Mouse (Mus musculus) limb, embryonic 12.5 days (tissue): ENCODE data around the gene Rbpjl. TPM values are rescaled to one million over a fixed set of nuclear protein-coding genes. Genes with fewer than 3 reads are reported as not detected.
A peak's percentile ranks its signal among the peaks of the same experiment; 100 is the strongest.

ENCODE experiments used
- ATAC-seq: fragments of 200-750 bp; cut with Nextera tagmentation; 2 replicates; pipeline ENCODE4 v1.8.0; 2017; ENCODE audit warnings: low read depth, moderate TSS enrichment; ENCODE audit not compliant: insufficient number of reproducible peaks, insufficient read depth, low FRiP score, low TSS enrichment
- H3K27ac ChIP-seq: fragments of 300-500 bp; sonication (generic); 2 replicates; pipeline ENCODE4 v1.5.1; 2016; ENCODE audit warnings: mild to moderate bottlenecking, moderate library complexity
- H3K27me3 ChIP-seq: fragments of 300-500 bp; sonication (generic); 2 replicates; pipeline ENCODE4 v1.6.1; 2016; ENCODE audit warnings: mild to moderate bottlenecking, moderate library complexity
- H3K36me3 ChIP-seq: fragments of 300-500 bp; sonication (generic); 2 replicates; pipeline ENCODE4 v1.6.1; 2016; ENCODE audit warnings: mild to moderate bottlenecking, moderate library complexity
- H3K4me1 ChIP-seq: fragments of 300-500 bp; sonication (generic); replicated peaks from 2 replicates; pipeline ENCODE4 v1.6.1; 2016
- H3K4me2 ChIP-seq: fragments of 300-500 bp; sonication (generic); 2 replicates; pipeline ENCODE4 v1.6.1; 2016; ENCODE audit warnings: mild to moderate bottlenecking, moderate library complexity
- H3K4me3 ChIP-seq: fragments of 300-500 bp; sonication (generic); replicated peaks from 2 replicates; pipeline ENCODE4 v1.5.1; 2016; ENCODE audit warnings: mild to moderate bottlenecking
- H3K9ac ChIP-seq: fragments of 300-500 bp; sonication (generic); replicated peaks from 2 replicates; pipeline ENCODE4 v1.6.1; 2016; ENCODE audit warnings: mild to moderate bottlenecking, moderate library complexity
- H3K9me3 ChIP-seq: fragments of 300-500 bp; sonication (generic); 2 replicates; pipeline ENCODE4 v1.6.1; 2016; ENCODE audit warnings: mild to moderate bottlenecking, moderate library complexity
- WGBS: fragments of 180-500 bp; shearing (Covaris S2); methylation state at CpG from one replicate; pipeline ENCODE4 v1.1.7; 2016; 5-methylcytosine and 5-hydroxymethylcytosine counted together
- polyA plus RNA-seq: library from polyadenylated mRNA; unstranded; fragments of >200 nt; fragmentation: Nextera tagmentation; extraction: Ambion mirVana; gene quantifications from 2 replicates; pipeline ENCODE4 v1.2.1, GENCODE M21; 2016

Gene Rbpjl
- 0.40 and 0.55 TPM in 2 replicates for polyA plus RNA-seq

- peak within 1 kb of the TSS; percentile 72 for H3K4me2 ChIP-seq
- H3K4me1 ChIP-seq = peaks cover 39% of the 10 kb centered on the region
- H3K27ac ChIP-seq = peak within 1 kb of the TSS; percentile 70
- H3K36me3 ChIP-seq = peaks cover 3% of the 10 kb centered on the region; the same call in 1 of the 2 replicates
- peak within 1 kb of the TSS; percentile 46 for H3K4me3 ChIP-seq
- 4% methylated on average over 17 of the region's 17 CpGs for WGBS
- peaks cover 91% of the 10 kb centered on the region for H3K27me3 ChIP-seq
- H3K9me3 ChIP-seq = peaks cover 8% of the 10 kb centered on the region; the same call in 1 of the 2 replicates
- peak within 1 kb of the TSS; percentile 57 for H3K9ac ChIP-seq
- 0 out of 2 replicates have a peak, but pooled peaks have one; percentile 18 for ATAC-seq
These were observed at the start of gene Rbpjl for GRCm38 (mm10) chr2:164402906-164403305. TSS of gene Rbpjl (plus strand) at chr2:164403141.

GRCm38 (mm10) chr2:164353356-164353755, 49.6 kb upstream of the Rbpjl start:
- 89% methylated on average over 11 of the region's 11 CpGs for WGBS
- Histone ChIP-seq H3K9me3 (no peaks in the 10 kb centered on the region), H3K4me2 (no peak overlapping the region), H3K4me3 (no peak overlapping the region), H3K4me1 (no peaks in the 10 kb centered on the region), H3K27ac (no peak overlapping the region), H3K36me3 (no peaks in the 10 kb centered on the region), H3K9ac (no peak overlapping the region), H3K27me3 (peaks cover 15% of the 10 kb centered on the region)
- no peak for ATAC-seq

GRCm38 (mm10) chr2:164356177-164356967, 46.6 kb upstream of the Rbpjl start:
- H3K4me1 ChIP-seq = no peaks in the 10 kb centered on the region
- H3K27ac ChIP-seq = no peak overlapping the region
- no peak for ATAC-seq
- H3K9ac ChIP-seq = no peak overlapping the region
- H3K36me3 ChIP-seq = no peaks in the 10 kb centered on the region
- H3K4me2 ChIP-seq = no peak overlapping the region
- peaks cover 27% of the 10 kb centered on the region for H3K27me3 ChIP-seq
- H3K9me3 ChIP-seq = no peaks in the 10 kb centered on the region
- H3K4me3 ChIP-seq = no peak overlapping the region
- WGBS = 74% methylated on average over 11 of the region's 11 CpGs

GRCm38 (mm10) chr2:164358373-164358772, 44.6 kb upstream of the Rbpjl start:
- Histone ChIP-seq H3K27ac (no peak overlapping the region), H3K27me3 (peaks cover 36% of the 10 kb centered on the region), H3K4me1 (no peaks in the 10 kb centered on the region), H3K4me3 (no peak overlapping the region), H3K36me3 (no peaks in the 10 kb centered on the region), H3K9me3 (no peaks in the 10 kb centered on the region), H3K9ac (no peak overlapping the region), H3K4me2 (no peak overlapping the region)
- no peak for ATAC-seq
- 77% methylated on average over 3 of the region's 3 CpGs for WGBS

- H3K9ac ChIP-seq = no peak overlapping the region
- H3K27ac ChIP-seq = no peak overlapping the region
- no peaks in the 10 kb centered on the region for H3K9me3 ChIP-seq
- no peak for ATAC-seq
- H3K4me1 ChIP-seq = no peaks in the 10 kb centered on the region
- H3K27me3 ChIP-seq = peaks cover 36% of the 10 kb centered on the region
- WGBS = 83% methylated on average over 5 of the region's 5 CpGs
- no peak overlapping the region for H3K4me3 ChIP-seq
- H3K36me3 ChIP-seq = no peaks in the 10 kb centered on the region
- no peak overlapping the region for H3K4me2 ChIP-seq
These were observed 43.9 kb upstream of the Rbpjl start for GRCm38 (mm10) chr2:164359031-164359430.

- Histone ChIP-seq H3K9me3 (no peaks in the 10 kb centered on the region), H3K36me3 (no peaks in the 10 kb centered on the region), H3K4me3 (no peak overlapping the region), H3K27ac (no peak overlapping the region), H3K4me2 (no peak overlapping the region), H3K27me3 (peaks cover 30% of the 10 kb centered on the region), H3K9ac (no peak overlapping the region), H3K4me1 (no peaks in the 10 kb centered on the region)
- WGBS = 75% methylated on average over 5 of the region's 5 CpGs
- no peak for ATAC-seq
These were observed 43.3 kb upstream of the Rbpjl start for GRCm38 (mm10) chr2:164359668-164360067.

GRCm38 (mm10) chr2:164360974-164361657, 41.8 kb upstream of the Rbpjl start:
- 34% methylated on average over 13 of the region's 13 CpGs for WGBS

GRCm38 (mm10) chr2:164366947-164367346, 36.0 kb upstream of the Rbpjl start:
- H3K9ac ChIP-seq = no peak overlapping the region
- H3K27ac ChIP-seq = no peak overlapping the region
- no peaks in the 10 kb centered on the region for H3K36me3 ChIP-seq
- WGBS = 75% methylated on average over 3 of the region's 3 CpGs
- H3K9me3 ChIP-seq = no peaks in the 10 kb centered on the region
- ATAC-seq = no peak
- H3K27me3 ChIP-seq = peaks cover 11% of the 10 kb centered on the region
- H3K4me3 ChIP-seq = no peak overlapping the region
- no peak overlapping the region for H3K4me2 ChIP-seq
- no peaks in the 10 kb centered on the region for H3K4me1 ChIP-seq

More at GRCm38 (mm10) chr2:164360974-164361657, 41.8 kb upstream of the Rbpjl start:
- Histone ChIP-seq H3K4me3 (no peak overlapping the region), H3K4me1 (no peaks in the 10 kb centered on the region), H3K27me3 (peaks cover 22% of the 10 kb centered on the region), H3K27ac (no peak overlapping the region), H3K36me3 (no peaks in the 10 kb centered on the region), H3K4me2 (no peak overlapping the region), H3K9me3 (no peaks in the 10 kb centered on the region), H3K9ac (no peak overlapping the region)
- no peak for ATAC-seq

GRCm38 (mm10) chr2:164368620-164369105, 34.3 kb upstream of the Rbpjl start:
- H3K27ac ChIP-seq = no peak overlapping the region
- ATAC-seq = no peak
- H3K9ac ChIP-seq = no peak overlapping the region
- H3K4me1 ChIP-seq = no peaks in the 10 kb centered on the region
- no peaks in the 10 kb centered on the region for H3K27me3 ChIP-seq
- WGBS = 80% methylated on average over 6 of the region's 6 CpGs
- no peaks in the 10 kb centered on the region for H3K36me3 ChIP-seq
- no peak overlapping the region for H3K4me2 ChIP-seq
- H3K9me3 ChIP-seq = no peaks in the 10 kb centered on the region
- H3K4me3 ChIP-seq = no peak overlapping the region

GRCm38 (mm10) chr2:164371371-164371770, 31.6 kb upstream of the Rbpjl start:
- no peak overlapping the region for H3K27ac ChIP-seq
- no peak for ATAC-seq
- H3K9ac ChIP-seq = no peak overlapping the region
- H3K27me3 ChIP-seq = no peaks in the 10 kb centered on the region
- no peak overlapping the region for H3K4me2 ChIP-seq
- H3K4me3 ChIP-seq = no peak overlapping the region
- WGBS = 91% methylated on average over 3 of the region's 3 CpGs
- H3K36me3 ChIP-seq = no peaks in the 10 kb centered on the region
- H3K9me3 ChIP-seq = no peaks in the 10 kb centered on the region
- H3K4me1 ChIP-seq = no peaks in the 10 kb centered on the region

- no peak overlapping the region for H3K27ac ChIP-seq
- no peaks in the 10 kb centered on the region for H3K27me3 ChIP-seq
- no peaks in the 10 kb centered on the region for H3K36me3 ChIP-seq
- H3K4me1 ChIP-seq = no peaks in the 10 kb centered on the region
- no peak overlapping the region for H3K4me3 ChIP-seq
- H3K9ac ChIP-seq = no peak overlapping the region
- no peak for ATAC-seq
- H3K4me2 ChIP-seq = no peak overlapping the region
- 20% methylated on average over 3 of the region's 3 CpGs for WGBS
- no peaks in the 10 kb centered on the region for H3K9me3 ChIP-seq
These were observed 30.4 kb upstream of the Rbpjl start for GRCm38 (mm10) chr2:164372408-164373053.
